Mouse (Mus musculus): ENCODE measurements around the gene Srrd.

GRCm38 (mm10) chr5:112293800-112294199 lies 49.0 kb downstream of the Srrd start:
- no peak for TF ChIP-seq GATA1 (IDR thresholded peaks at IDR 0.05; ENCODE audit: borderline replicate concordance, low read length)
- TF ChIP-seq FLI1 (IDR thresholded peaks at IDR 0.05; ENCODE audit: low read length), result no peak

Measured in megakaryocyte, embryonic 14.5 days (primary cell).